Mouse (Mus musculus) megakaryocyte progenitor cell, adult 5-6 weeks (primary cell): ENCODE data around the gene Kcnip1. TPM values are rescaled to one million over a fixed set of nuclear protein-coding genes. Genes with fewer than 3 reads are reported as not detected.
A peak's percentile ranks its signal among the peaks of the same experiment; 100 is the strongest.

Experiments used
- ATAC-seq: replicated peaks from 2 replicates; pipeline ENCODE4 v1.8.0; 2016; ENCODE audit warnings: mild to moderate bottlenecking, moderate TSS enrichment, inconsistent platforms; ENCODE audit not compliant: poor library complexity
- total RNA-seq, 2 experiments: library from RNA; stranded (forward) in 1 of 2; stranded (reverse) in 1 of 2; fragments of 157-497, 149-512 nt in 1 of 2; fragments of 200-1000 nt in 1 of 2; gene quantifications; 2 replicates each; pipeline versions ENCODE4 v1.2.3 to v1.2.4; 2015 to 2017

The Kcnip1 gene
- total RNA-seq (2015): not detected in 2 replicates
- total RNA-seq (2017): not detected in 2 replicates

GRCm38 (mm10) chr11:33992938-33993337, at the start of gene Kcnip1:
TSS of gene Kcnip1 (minus strand) at chr11:33993152.
- no peak for ATAC-seq

DNA sequence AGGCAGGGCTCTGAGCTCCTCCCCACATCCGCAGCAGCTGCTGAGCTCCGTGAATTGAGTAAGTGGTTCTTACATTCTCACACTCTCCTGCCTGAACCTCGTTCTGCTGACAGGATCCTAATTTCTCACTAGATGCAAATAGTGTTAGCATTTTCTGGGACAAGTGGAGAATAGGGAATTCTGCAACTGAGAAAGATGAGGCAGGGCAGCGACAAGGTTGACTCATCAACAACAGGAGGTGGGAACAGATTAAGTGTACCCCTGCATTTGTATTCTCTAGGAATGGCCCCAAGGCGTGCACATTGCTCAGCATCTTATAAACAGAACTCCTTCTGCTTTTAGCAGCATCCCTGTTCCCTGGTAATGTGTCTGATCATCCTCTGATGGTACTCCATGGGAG, 47.1 kb upstream of the Kcnip1 start:
- ATAC-seq: no peak

- ATAC-seq: peak; percentile 45
These were observed 43.1 kb upstream of the Kcnip1 start for GRCm38 (mm10) chr11:34035909-34036658.

- ATAC-seq: no peak
These were observed 41.8 kb upstream of the Kcnip1 start for GRCm38 (mm10) chr11:34034794-34035193.

- ATAC-seq: peak; percentile 53
These were observed 41.1 kb upstream of the Kcnip1 start for GRCm38 (mm10) chr11:34034008-34034505.

- ATAC-seq: peak; percentile 78
These were observed 38.3 kb upstream of the Kcnip1 start for GRCm38 (mm10) chr11:34031015-34031805.

DNA sequence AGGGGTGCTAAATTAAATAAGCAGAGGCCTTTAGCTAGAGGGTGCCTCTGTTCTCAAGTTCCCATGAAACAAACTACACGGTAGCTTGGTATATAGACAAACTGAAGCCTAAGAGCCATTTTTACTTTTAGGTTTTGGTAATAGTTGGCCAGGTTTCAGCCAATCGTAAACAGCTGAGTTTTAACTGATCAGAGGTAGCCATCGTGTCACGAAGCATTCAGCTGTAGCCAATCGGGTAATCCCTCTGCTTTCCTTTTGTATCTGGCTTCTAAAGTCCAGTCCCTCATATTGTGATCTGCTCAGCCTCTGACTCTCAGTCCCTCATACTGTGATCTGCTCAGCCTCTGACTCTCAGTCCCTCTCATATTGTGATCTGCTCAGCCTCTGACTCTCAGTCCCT, 36.7 kb upstream of the Kcnip1 start:
- no peak for ATAC-seq

DNA sequence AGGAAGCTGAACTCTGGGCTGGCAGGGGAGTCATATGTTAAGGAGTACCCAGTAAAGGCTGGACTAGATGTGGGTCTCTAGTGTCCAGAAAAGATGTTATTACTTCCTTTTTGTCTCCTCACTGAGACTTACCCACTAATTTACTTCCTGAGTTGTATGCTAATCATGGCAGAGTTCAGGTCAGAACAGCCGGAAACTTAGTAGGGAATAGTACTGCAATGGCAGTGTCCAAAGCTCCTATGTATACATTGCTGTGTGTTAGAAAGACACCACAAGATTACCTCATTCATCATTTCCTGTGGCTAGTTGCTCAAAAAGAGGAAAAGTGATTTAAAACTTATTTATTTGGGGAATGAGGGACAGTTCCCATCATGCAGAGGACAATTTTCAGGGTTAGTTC, 32.1 kb upstream of the Kcnip1 start:
- peak; percentile 84 for ATAC-seq

DNA sequence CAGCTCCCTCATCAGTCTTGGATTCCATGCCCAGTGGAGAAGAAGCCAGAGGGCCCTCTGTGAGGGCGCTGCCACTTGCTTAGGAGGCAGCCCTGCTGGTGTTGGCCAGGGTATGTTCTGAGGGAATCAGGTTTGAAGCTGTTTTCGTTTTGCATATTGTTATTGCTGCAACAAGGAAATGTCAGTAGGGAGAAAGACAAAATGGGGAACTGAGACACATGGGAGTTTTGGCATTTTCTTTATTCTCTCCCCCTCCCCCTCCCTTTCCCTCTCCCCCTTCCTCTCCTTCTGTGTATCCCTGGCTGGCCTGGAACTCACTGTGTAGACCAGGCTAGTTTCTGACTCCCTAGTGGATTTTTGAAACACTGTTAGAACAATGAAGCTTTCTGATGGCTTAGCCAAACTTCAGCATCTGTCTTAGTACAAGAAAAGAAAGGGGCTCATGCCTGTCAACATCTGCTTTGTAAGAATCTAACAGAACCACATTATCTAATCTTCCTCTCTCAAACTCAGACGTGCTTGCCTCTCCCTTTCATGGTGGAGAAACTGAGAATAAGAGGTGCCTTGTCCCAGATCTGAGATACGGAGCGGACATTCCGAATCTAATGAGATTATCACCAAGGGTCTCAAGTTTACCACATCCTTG, 19.2 kb upstream of the Kcnip1 start:
- peak; percentile 12 for ATAC-seq

GRCm38 (mm10) chr11:34010859-34011172, 17.9 kb upstream of the Kcnip1 start:
- peak; percentile 45 for ATAC-seq

- peak; percentile 57 for ATAC-seq
These were observed 17.3 kb upstream of the Kcnip1 start for GRCm38 (mm10) chr11:34010133-34010858.

GRCm38 (mm10) chr11:34009316-34010087, 16.6 kb upstream of the Kcnip1 start:
- peak; percentile 56 for ATAC-seq

GRCm38 (mm10) chr11:34008702-34009101, 15.8 kb upstream of the Kcnip1 start:
- ATAC-seq: peak; percentile 60

GRCm38 (mm10) chr11:34008214-34008613, 15.3 kb upstream of the Kcnip1 start:
- peak; percentile 51 for ATAC-seq

DNA sequence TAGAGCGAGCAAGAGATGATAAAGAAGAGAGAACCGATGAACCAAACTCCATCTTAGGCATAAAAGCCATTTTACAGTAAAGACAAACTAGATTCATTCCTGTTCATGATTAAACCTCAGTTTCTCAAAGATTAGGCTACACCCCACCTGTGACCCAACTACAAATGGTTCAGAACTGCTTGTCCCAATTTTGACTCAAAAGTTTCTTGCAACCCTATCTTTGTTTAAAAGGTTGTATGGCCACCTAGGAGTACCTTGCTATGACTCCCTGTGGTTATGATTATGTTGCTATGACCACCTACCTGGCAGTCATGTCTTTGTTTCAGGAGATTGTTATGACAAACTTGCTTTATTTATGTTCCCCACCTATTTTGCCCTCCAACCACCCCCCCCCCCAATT, 14.7 kb upstream of the Kcnip1 start:
- ATAC-seq: no peak

DNA sequence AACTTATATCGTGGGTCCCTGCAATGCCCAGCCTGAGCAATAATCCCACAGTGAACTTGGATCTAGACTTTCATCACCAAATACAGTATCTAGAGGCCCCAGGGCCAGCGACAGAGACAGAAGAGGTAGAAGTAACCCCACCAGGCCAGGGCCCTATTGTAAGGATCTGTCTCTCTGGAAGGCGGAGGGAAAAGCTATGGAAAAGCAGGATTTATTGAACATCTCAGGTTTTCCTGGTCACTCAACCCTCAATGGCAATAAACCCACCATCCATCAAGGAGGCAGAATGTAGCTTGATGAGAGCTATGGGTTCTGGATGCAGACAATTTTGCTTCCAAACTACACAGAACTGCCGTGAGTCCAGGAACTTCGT, 9.6 kb upstream of the Kcnip1 start:
- ATAC-seq: no peak

DNA sequence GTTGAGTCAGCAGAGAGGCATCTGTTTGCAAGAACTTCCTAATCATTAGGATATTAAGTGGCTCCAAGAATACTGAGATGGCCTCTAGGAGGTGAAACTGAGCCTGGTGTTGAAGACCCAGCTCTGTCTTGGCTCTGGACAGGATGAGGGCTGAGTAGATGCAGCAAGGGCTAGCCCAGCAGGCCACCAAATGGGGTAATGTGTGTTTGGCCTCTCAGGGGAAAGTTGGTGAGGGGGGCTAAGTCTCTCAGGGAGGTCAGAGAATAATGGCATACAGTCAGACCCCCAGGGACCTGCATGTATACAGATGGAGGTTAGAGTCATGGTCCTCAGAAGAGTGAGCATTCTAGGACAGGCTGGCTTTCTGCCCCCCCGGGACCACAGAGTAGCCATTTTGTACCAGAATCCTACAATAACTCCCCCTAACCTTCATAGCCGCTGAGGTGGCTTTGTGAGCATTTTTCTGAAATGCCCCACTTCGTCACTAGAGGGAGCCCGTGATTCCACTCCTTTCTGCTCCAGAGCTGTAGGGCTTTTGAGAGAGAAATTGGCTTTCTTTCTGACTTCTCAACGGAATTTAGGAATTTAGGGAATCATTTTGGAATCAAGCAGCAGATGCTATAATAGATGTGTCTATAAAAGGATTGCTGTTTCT, 9.1 kb upstream of the Kcnip1 start:
- ATAC-seq: peak; percentile 87

DNA sequence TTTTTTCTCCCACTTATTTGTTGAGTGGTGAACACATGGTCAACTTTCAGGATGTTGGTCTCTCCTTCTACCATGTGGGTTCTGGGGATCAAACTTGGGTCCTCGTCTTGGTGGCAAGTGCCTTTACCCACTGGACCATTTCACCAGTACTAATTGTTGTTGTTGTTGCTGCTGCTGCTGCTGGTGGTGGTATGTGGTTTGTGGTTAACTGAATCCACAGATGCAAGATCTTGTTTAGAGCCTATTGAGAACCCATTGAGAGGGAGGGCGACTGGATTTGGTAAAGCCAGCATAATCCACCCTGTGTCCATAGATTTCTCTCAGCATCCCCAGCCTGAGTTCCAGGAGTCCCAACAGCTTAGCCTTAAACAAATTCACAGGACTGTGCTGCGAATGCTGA, 7.5 kb upstream of the Kcnip1 start:
- ATAC-seq: peak; percentile 47; the same call in 1 of the 2 replicates

- no peak for ATAC-seq
These were observed 5.3 kb upstream of the Kcnip1 start for GRCm38 (mm10) chr11:33998244-33998643.

DNA sequence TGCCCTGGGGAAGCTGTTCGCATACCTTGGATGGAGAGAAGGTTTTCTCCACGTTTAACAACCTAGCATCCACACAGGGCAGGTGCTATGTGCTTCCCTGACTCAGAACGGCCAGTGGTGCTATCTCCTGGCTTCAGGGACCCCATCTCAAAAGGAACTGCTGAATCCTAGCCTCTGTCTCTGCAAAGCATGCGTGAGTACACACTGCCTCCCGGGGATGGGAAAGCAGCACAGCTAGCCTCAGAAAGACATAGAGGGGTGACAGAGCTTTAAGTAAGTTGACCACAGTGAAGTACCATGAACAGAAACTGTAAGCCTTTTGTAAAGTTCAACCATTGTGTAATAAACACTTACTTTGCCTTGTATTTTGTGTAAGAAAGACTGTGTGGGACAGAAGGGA, 544 bp upstream of the Kcnip1 start:
- ATAC-seq: no peak
